Mouse (Mus musculus): ENCODE results near the gene Klhl20. TPM values are rescaled to one million over a fixed set of nuclear protein-coding genes. Genes with fewer than 3 reads are reported as not detected.

Gene Klhl20
- 10.4 and 10.8 TPM in 2 replicates for polyA plus RNA-seq (2015; fragmentation: Nextera tagmentation; extraction: Ambion mirVana)

- Histone ChIP-seq H3K4me2 (ENCODE audit: low read length) (peak within 1 kb of the TSS; percentile 78), H3K9me3 (replicated peaks; ENCODE audit: low read length) (no peaks in the 10 kb centered on the region), H3K27ac (peak within 1 kb of the TSS; percentile 95), H3K4me3 (replicated peaks; ENCODE audit: low read depth, low read length) (peak within 1 kb of the TSS; percentile 93), H3K4me1 (replicated peaks; ENCODE audit: insufficient read depth, low read length) (peaks cover 7% of the 10 kb centered on the region; the same call in 1 of the 2 replicates), H3K27me3 (ENCODE audit: insufficient read depth, low read length) (no peaks in the 10 kb centered on the region), H3K36me3 (ENCODE audit: insufficient read depth, low read length) (no peaks in the 10 kb centered on the region), H3K9ac (ENCODE audit: low read depth, low read length) (peak within 1 kb of the TSS; percentile 88)
- DNase-seq (ENCODE audit: low spot score) (peak; percentile 95), ATAC-seq (replicated peaks; ENCODE audit: low FRiP score, low read depth) (peak; percentile 98)
- no peak; the same call in 1 of the 2 replicates for TF ChIP-seq CTCF (IDR thresholded peaks at IDR 0.05; ENCODE audit: low read depth)
- under 1% methylated on average over 41 of the region's 41 CpGs for WGBS
These were observed at the start of gene Klhl20 for GRCm38 (mm10) chr1:161130726-161131664. Gene Klhl20, minus strand, starts transcription at chr1:161131511.

- Histone ChIP-seq H3K4me2 (ENCODE audit: low read length) (no peak overlapping the region), H3K4me1 (replicated peaks; ENCODE audit: insufficient read depth, low read length) (no peaks in the 10 kb centered on the region), H3K9me3 (replicated peaks; ENCODE audit: low read length) (no peaks in the 10 kb centered on the region; the same call in 1 of the 2 replicates), H3K4me3 (replicated peaks; ENCODE audit: low read depth, low read length) (no peak overlapping the region), H3K27me3 (ENCODE audit: insufficient read depth, low read length) (no peaks in the 10 kb centered on the region), H3K9ac (ENCODE audit: low read depth, low read length) (no peak overlapping the region), H3K27ac (no peak overlapping the region), H3K36me3 (ENCODE audit: insufficient read depth, low read length) (no peaks in the 10 kb centered on the region)
- ATAC-seq (replicated peaks; ENCODE audit: low FRiP score, low read depth) (no peak), DNase-seq (ENCODE audit: low spot score) (peak; percentile 18)
- 58% methylated on average over 8 of the region's 8 CpGs for WGBS
- peak; percentile 71 for TF ChIP-seq CTCF (IDR thresholded peaks at IDR 0.05; ENCODE audit: low read depth)
These were observed 49.4 kb upstream of the Klhl20 start for GRCm38 (mm10) chr1:161180674-161181073.

GRCm38 (mm10) chr1:161170651-161171050 is 39.3 kb upstream of the Klhl20 start:
- no peak overlapping the region for H3K27ac ChIP-seq
- peak overlapping the region; percentile 72 for H3K4me2 ChIP-seq (ENCODE audit: low read length)
- H3K9ac ChIP-seq (ENCODE audit: low read depth, low read length), result peak overlapping the region; percentile 56; the same call in 1 of the 2 replicates
- no peaks in the 10 kb centered on the region for H3K4me1 ChIP-seq (replicated peaks; ENCODE audit: insufficient read depth, low read length)
- ATAC-seq (replicated peaks; ENCODE audit: low FRiP score, low read depth) (peak; percentile 91), DNase-seq (ENCODE audit: low spot score) (peak; percentile 77)
- no peaks in the 10 kb centered on the region for H3K27me3 ChIP-seq (ENCODE audit: insufficient read depth, low read length)
- peak; percentile 82 for TF ChIP-seq CTCF (IDR thresholded peaks at IDR 0.05; ENCODE audit: low read depth)
- WGBS, result under 1% methylated on average over 40 of the region's 40 CpGs
- H3K36me3 ChIP-seq (ENCODE audit: insufficient read depth, low read length), result no peaks in the 10 kb centered on the region
- H3K4me3 ChIP-seq (replicated peaks; ENCODE audit: low read depth, low read length), result peak overlapping the region; percentile 46
- no peaks in the 10 kb centered on the region for H3K9me3 ChIP-seq (replicated peaks; ENCODE audit: low read length)

- H3K36me3 ChIP-seq (ENCODE audit: insufficient read depth, low read length), result no peaks in the 10 kb centered on the region
- 58% methylated on average over 4 of the region's 4 CpGs for WGBS
- no peak overlapping the region for H3K4me3 ChIP-seq (replicated peaks; ENCODE audit: low read depth, low read length)
- no peaks in the 10 kb centered on the region for H3K9me3 ChIP-seq (replicated peaks; ENCODE audit: low read length)
- no peaks in the 10 kb centered on the region for H3K27me3 ChIP-seq (ENCODE audit: insufficient read depth, low read length)
- H3K9ac ChIP-seq (ENCODE audit: low read depth, low read length), result no peak overlapping the region
- no peak for TF ChIP-seq CTCF (IDR thresholded peaks at IDR 0.05; ENCODE audit: low read depth)
- ATAC-seq (replicated peaks; ENCODE audit: low FRiP score, low read depth), result no peak
- H3K4me2 ChIP-seq (ENCODE audit: low read length), result no peak overlapping the region
- no peak for DNase-seq (ENCODE audit: low spot score)
- no peak overlapping the region for H3K27ac ChIP-seq
- no peaks in the 10 kb centered on the region for H3K4me1 ChIP-seq (replicated peaks; ENCODE audit: insufficient read depth, low read length)
These were observed 29.0 kb upstream of the Klhl20 start for GRCm38 (mm10) chr1:161160266-161160665.

GRCm38 (mm10) chr1:161159214-161159613 is 27.9 kb upstream of the Klhl20 start, which contains the start of gene Tex50:
Gene Tex50, minus strand, starts transcription at chr1:161159314.
- Histone ChIP-seq H3K36me3 (ENCODE audit: insufficient read depth, low read length) (no peaks in the 10 kb centered on the region), H3K9ac (ENCODE audit: low read depth, low read length) (no peak within 1 kb of the TSS), H3K4me2 (ENCODE audit: low read length) (no peak within 1 kb of the TSS), H3K4me3 (replicated peaks; ENCODE audit: low read depth, low read length) (no peak within 1 kb of the TSS), H3K27ac (no peak within 1 kb of the TSS), H3K27me3 (ENCODE audit: insufficient read depth, low read length) (no peaks in the 10 kb centered on the region), H3K9me3 (replicated peaks; ENCODE audit: low read length) (no peaks in the 10 kb centered on the region), H3K4me1 (replicated peaks; ENCODE audit: insufficient read depth, low read length) (no peaks in the 10 kb centered on the region)
- ATAC-seq (replicated peaks; ENCODE audit: low FRiP score, low read depth) (no peak), DNase-seq (ENCODE audit: low spot score) (no peak)
- TF ChIP-seq CTCF (IDR thresholded peaks at IDR 0.05; ENCODE audit: low read depth), result no peak
- 89% methylated on average over 3 of the region's 3 CpGs for WGBS

- H3K4me1 ChIP-seq (replicated peaks; ENCODE audit: insufficient read depth, low read length), result no peaks in the 10 kb centered on the region
- 83% methylated on average over 10 of the region's 10 CpGs for WGBS
- no peak for ATAC-seq (replicated peaks; ENCODE audit: low FRiP score, low read depth)
These were observed 25.2 kb upstream of the Klhl20 start for GRCm38 (mm10) chr1:161156546-161156945.

More at GRCm38 (mm10) chr1:161156546-161156945, 25.2 kb upstream of the Klhl20 start:
- Histone ChIP-seq H3K27me3 (ENCODE audit: insufficient read depth, low read length) (no peaks in the 10 kb centered on the region), H3K9ac (ENCODE audit: low read depth, low read length) (no peak overlapping the region), H3K4me3 (replicated peaks; ENCODE audit: low read depth, low read length) (no peak overlapping the region), H3K9me3 (replicated peaks; ENCODE audit: low read length) (no peaks in the 10 kb centered on the region), H3K27ac (no peak overlapping the region), H3K36me3 (ENCODE audit: insufficient read depth, low read length) (no peaks in the 10 kb centered on the region), H3K4me2 (ENCODE audit: low read length) (no peak overlapping the region)
- TF ChIP-seq CTCF (IDR thresholded peaks at IDR 0.05; ENCODE audit: low read depth), result no peak
- no peak for DNase-seq (ENCODE audit: low spot score)

Data from kidney, postnatal 0 days (tissue).